8 mouse cellular contexts compared by ENCODE assay signal in the genomic region with DNA sequence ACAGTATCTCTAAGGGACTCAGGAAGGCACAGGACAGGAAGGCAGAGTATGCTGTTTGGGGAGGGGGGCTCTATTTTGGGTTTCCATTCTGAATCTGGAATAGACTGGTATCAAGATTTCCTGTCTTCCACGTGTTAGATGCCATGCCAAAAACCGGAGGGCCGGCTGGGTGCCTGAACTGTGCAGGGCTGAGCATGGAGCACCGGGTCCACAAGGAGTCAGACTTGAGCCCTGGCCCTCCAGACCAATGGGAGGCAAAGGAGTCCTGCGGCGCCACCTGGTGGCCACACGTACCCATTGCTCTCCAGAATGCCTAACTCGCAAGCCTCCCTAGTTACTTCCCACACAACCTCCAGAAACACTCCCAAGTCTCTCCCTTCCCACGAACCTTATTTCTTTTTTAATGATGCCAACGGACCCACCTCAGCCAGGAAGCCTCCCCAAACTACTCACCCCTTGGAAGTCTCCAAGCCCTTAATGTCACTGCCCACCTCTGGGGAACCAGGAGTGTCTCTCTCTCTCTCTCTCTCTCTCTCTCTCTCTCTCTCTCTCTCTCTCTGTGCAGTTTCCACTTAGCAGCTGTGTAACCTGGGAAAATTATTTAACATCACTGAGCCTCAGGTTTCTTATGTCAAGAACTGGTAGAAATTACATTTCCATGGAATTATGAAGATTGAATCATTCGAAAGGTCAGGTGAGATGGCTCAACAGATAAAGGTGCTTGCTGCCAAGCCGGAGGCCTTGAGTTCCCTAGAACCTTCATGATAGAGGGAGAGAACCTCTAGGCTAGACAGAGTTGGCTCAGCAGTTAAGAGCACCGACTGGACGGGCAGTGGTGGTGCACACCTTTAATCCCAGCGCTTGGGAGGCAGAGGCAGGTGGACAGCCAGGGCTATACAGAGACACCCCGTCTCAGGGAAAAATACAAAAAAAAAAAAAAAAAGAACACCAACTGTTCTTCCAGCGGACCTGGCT. TPM values are rescaled to one million over a fixed set of nuclear protein-coding genes. Genes with fewer than 3 reads are reported as not detected.
A peak's percentile ranks its signal among the peaks of the same experiment; 100 is the strongest.
DNase-seq lines count a peak whose midpoint lies in the region; ATAC-seq lines count a peak whose summit lies in the region.

No protein-coding gene starts in this region.

- H3K36me3 ChIP-seq in embryonic facial prominence, embryonic 12.5 days: peaks cover 24% of the 10 kb centered on the region

- no peaks in the 10 kb centered on the region for H3K9me3 ChIP-seq in embryonic facial prominence, embryonic 12.5 days

- H3K4me3 ChIP-seq in embryonic facial prominence, embryonic 12.5 days: 0 out of 2 replicates have a peak overlapping the region, but pooled peaks have one; percentile 7

- DNase-seq in 3134 (ENCODE audit: extremely low read depth, insufficient read length, low spot score): peak; percentile 77
- peak; percentile 94 for DNase-seq in adrenal gland, postnatal 14 days
- peak; percentile 80 for DNase-seq in heart, adult 8-10 months (ENCODE audit: low spot score)
- peak; percentile 87 to 89 for DNase-seq in kidney, adult 8-10 months
- DNase-seq in liver: peak; percentile 91
- peak; percentile 75 to 80 for DNase-seq in spleen, postnatal 36 days (ENCODE audit: low spot score in 2 of 2)

- H3K4me2 ChIP-seq in embryonic facial prominence, embryonic 12.5 days (replicated peaks): peak overlapping the region; percentile 18; the same call in 1 of the 2 replicates

- 30% methylated on average over 17 of the region's 17 CpGs for WGBS in embryonic facial prominence, embryonic 12.5 days

- H3K27me3 ChIP-seq in embryonic facial prominence, embryonic 12.5 days: no peaks in the 10 kb centered on the region

- peaks cover 36% of the 10 kb centered on the region for H3K4me1 ChIP-seq in embryonic facial prominence, embryonic 12.5 days

- ATAC-seq in embryonic facial prominence, embryonic 12.5 days (ENCODE audit: insufficient number of reproducible peaks, insufficient read depth, low FRiP score, low TSS enrichment): 0 out of 2 replicates have a peak, but pooled peaks have one; percentile 31
- peak; percentile 90 for ATAC-seq in monocyte, adult 5-6 weeks (replicated peaks; ENCODE audit: insufficient number of reproducible peaks, low FRiP score, low TSS enrichment, poor library complexity, severe bottlenecking)

- H3K9ac ChIP-seq in embryonic facial prominence, embryonic 12.5 days: 0 out of 2 replicates have a peak overlapping the region, but pooled peaks have one; percentile 27

- peak overlapping the region; percentile 20; the same call in 1 of the 2 replicates for H3K27ac ChIP-seq in embryonic facial prominence, embryonic 12.5 days

RNA-seq across cellular contexts. Expression of a gene that starts 5.8 kb away (rescaled TPM):
- 4.2 and 4.4 TPM in 2 replicates for total RNA-seq in adrenal gland, postnatal 14 days (2021)
- polyA plus RNA-seq in embryonic facial prominence, embryonic 12.5 days (2016; fragmentation: Nextera tagmentation; extraction: Ambion mirVana): 36.3 and 37.7 TPM in 2 replicates
- total RNA-seq in heart, adult 8-10 months (2022): under 1 TPM; 0.28 to 0.44 (median 0.33) TPM
- total RNA-seq in monocyte, adult 5-6 weeks (2017): 0.19 to 0.39 TPM in 2 of 3 replicates, not detected in the other

RNA-seq across cellular contexts. Expression of a gene that starts 16.7 kb away (rescaled TPM):
- total RNA-seq in adrenal gland, postnatal 14 days (2021): 97.6 and 99.3 TPM in 2 replicates
- 109 and 113 TPM in 2 replicates for polyA plus RNA-seq in embryonic facial prominence, embryonic 12.5 days (2016; fragmentation: Nextera tagmentation; extraction: Ambion mirVana)
- total RNA-seq in heart, adult 8-10 months (2022): 100 to 1,000 TPM; 112 to 127 (median 118) TPM
- total RNA-seq in monocyte, adult 5-6 weeks (2017): 28.1 to 43.4 TPM (median 40.8 TPM) in 3 replicates

RNA-seq across cellular contexts. Expression of a gene that starts 21.7 kb away (rescaled TPM):
- total RNA-seq in adrenal gland, postnatal 14 days (2021): not detected in 2 replicates
- 4.0 and 5.5 TPM in 2 replicates for polyA plus RNA-seq in embryonic facial prominence, embryonic 12.5 days (2016; fragmentation: Nextera tagmentation; extraction: Ambion mirVana)
- total RNA-seq in heart, adult 8-10 months (2022): not detected
- total RNA-seq in monocyte, adult 5-6 weeks (2017): 0.97 TPM in 1 of 3 replicates, not detected in the others

RNA-seq across cellular contexts. Expression of a gene that starts 26.4 kb away (rescaled TPM):
- 133 and 138 TPM in 2 replicates for total RNA-seq in adrenal gland, postnatal 14 days (2021)
- 144 and 146 TPM in 2 replicates for polyA plus RNA-seq in embryonic facial prominence, embryonic 12.5 days (2016; fragmentation: Nextera tagmentation; extraction: Ambion mirVana)
- 100 to 1,000 TPM; 104 to 116 (median 107) TPM for total RNA-seq in heart, adult 8-10 months (2022)
- 61.5 to 63.7 TPM (median 63.2 TPM) in 3 replicates for total RNA-seq in monocyte, adult 5-6 weeks (2017)

RNA-seq across cellular contexts. Expression of a gene that starts 27.1 kb away (rescaled TPM):
- 70.3 and 75.3 TPM in 2 replicates for total RNA-seq in adrenal gland, postnatal 14 days (2021)
- polyA plus RNA-seq in embryonic facial prominence, embryonic 12.5 days (2016; fragmentation: Nextera tagmentation; extraction: Ambion mirVana): 57.5 and 63.7 TPM in 2 replicates
- total RNA-seq in heart, adult 8-10 months (2022): 10 to 100 TPM; 68.8 to 90.5 (median 77.6) TPM
- 14.7 to 25.7 TPM (median 19.6 TPM) in 3 replicates for total RNA-seq in monocyte, adult 5-6 weeks (2017)

Comparison
In these comparisons a context has a peak if more than half of its experiments do, and no peak if none do; other contexts are left out.
1. Peak in every context shown above with its lines: DNase-seq, ATAC-seq, H3K4me3 ChIP-seq and H3K27ac ChIP-seq.